Mouse (Mus musculus): Measurements from ENCODE around the gene Gclc.

GRCm38 (mm10) chr9:77785466-77785865 is 31.1 kb downstream of the Gclc start:
- TF ChIP-seq CTCF (IDR thresholded peaks at IDR 0.05; ENCODE audit: low read depth) (no peak), EP300 (IDR thresholded peaks at IDR 0.05; ENCODE audit: low read depth) (no peak)
